Mouse (Mus musculus): ENCODE measurements at regions not wholly inside any gene's neighbourhood (a gene's known extent, or its start where the extent isn't known, plus 50 kb on each side); places are given as distances from the start of the nearest gene placed in this dataset.

DNA sequence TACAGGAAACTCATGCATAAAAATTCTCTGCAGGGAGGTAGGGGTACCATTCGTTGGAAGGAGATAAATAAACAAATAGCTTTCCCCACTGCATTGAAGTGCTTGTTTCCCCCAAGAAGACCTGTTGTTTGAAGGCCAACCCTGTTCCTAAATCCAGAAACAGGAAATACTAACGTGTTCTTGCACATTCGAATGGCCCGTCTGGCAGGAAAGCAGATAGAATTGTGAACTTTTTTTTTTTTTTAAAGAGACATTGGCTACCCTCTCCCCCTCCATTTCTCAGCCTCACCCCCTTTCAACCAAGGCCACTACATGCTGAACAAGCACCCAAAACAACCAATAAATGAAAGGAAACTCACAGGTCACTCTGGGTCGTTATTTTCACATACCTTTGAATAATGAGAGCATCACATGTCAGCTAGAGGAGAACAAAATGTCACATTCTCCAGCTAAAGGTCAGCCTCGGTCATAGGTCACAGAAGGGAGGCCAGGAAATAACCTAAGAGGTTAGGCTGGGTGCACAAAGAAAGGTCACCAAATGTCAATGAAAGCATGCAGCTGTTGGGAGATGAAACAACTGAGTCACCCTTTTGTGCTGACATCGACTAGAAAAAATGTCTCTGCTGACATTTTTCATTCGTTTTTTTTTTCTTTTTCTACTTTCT is 250.8 kb upstream of the Usp25 start:
- Histone ChIP-seq H3K9me3 (ENCODE audit: control insufficient read depth, low read length) (no peaks in the 10 kb centered on the region), H3K4me1 (replicated peaks; ENCODE audit: control insufficient read depth, insufficient read depth, low read length) (peaks cover 7% of the 10 kb centered on the region; the same call in 1 of the 2 replicates), H3K9ac (ENCODE audit: low read length) (no peak overlapping the region), H3K4me2 (ENCODE audit: low read depth, low read length) (no peak overlapping the region), H3K27ac (ENCODE audit: low read length) (no peak overlapping the region), H3K4me3 (ENCODE audit: low read length) (no peak overlapping the region), H3K27me3 (ENCODE audit: control insufficient read depth, insufficient read depth, low read depth, low read length) (no peaks in the 10 kb centered on the region), H3K36me3 (ENCODE audit: control insufficient read depth, insufficient read depth, low read length) (no peaks in the 10 kb centered on the region)
- no peak for ATAC-seq (ENCODE audit: low read depth)
- 21% methylated on average over 8 of the region's 8 CpGs for WGBS

DNA sequence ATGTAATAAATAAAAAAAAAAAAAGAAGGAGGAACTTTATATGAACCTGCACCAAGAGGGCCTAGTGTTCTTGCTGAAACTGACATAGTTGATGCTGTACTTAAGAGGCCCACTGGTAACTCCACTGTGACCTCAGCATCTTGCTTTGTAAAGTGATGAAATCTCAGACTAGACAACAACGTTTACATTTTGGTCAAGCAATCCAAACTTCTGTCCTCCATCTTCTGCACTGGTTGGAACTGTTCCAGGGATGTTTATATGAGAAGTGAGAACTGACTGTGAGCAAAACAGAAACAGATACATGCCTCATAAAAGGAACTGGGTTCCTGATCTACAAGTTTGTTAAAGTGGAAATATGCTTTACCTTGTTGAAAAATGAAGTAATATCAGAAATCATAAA is 251.7 kb upstream of the Usp25 start:
- H3K27me3 ChIP-seq (ENCODE audit: control insufficient read depth, insufficient read depth, low read depth, low read length) = no peaks in the 10 kb centered on the region
- ATAC-seq (ENCODE audit: low read depth) = peak; percentile 20; the same call in 1 of the 2 replicates
- H3K27ac ChIP-seq (ENCODE audit: low read length) = no peak overlapping the region
- peaks cover 7% of the 10 kb centered on the region; the same call in 1 of the 2 replicates for H3K4me1 ChIP-seq (replicated peaks; ENCODE audit: control insufficient read depth, insufficient read depth, low read length)
- H3K9me3 ChIP-seq (ENCODE audit: control insufficient read depth, low read length) = no peaks in the 10 kb centered on the region
- H3K4me3 ChIP-seq (ENCODE audit: low read length) = no peak overlapping the region
- H3K9ac ChIP-seq (ENCODE audit: low read length) = no peak overlapping the region
- WGBS = 22% methylated on average over 1 of the region's 1 CpGs
- no peak overlapping the region for H3K4me2 ChIP-seq (ENCODE audit: low read depth, low read length)
- no peaks in the 10 kb centered on the region for H3K36me3 ChIP-seq (ENCODE audit: control insufficient read depth, insufficient read depth, low read length)

DNA sequence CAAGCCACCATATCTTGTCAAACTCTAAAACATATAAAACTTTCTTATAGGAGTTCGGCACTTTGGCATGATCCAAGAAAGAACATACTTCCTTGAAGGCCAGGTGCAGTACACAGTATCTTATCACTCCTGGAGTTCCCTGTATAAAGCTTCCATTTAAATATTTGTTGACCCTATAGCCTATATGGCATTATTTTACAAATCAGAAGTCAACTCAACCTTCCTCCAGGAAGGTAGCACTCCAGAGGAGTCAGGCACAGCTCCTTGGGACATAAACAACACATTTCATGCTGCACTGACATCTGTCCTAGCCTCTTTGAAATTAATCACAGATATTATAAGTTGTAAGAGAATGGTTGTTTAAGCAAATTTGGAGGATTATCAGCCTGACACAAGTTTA is 252.5 kb upstream of the Usp25 start:
- H3K36me3 ChIP-seq (ENCODE audit: control insufficient read depth, insufficient read depth, low read length) = no peaks in the 10 kb centered on the region
- peaks cover 5% of the 10 kb centered on the region; the same call in 1 of the 2 replicates for H3K4me1 ChIP-seq (replicated peaks; ENCODE audit: control insufficient read depth, insufficient read depth, low read length)
- no peaks in the 10 kb centered on the region for H3K9me3 ChIP-seq (ENCODE audit: control insufficient read depth, low read length)
- no peak overlapping the region for H3K4me3 ChIP-seq (ENCODE audit: low read length)
- H3K4me2 ChIP-seq (ENCODE audit: low read depth, low read length) = no peak overlapping the region
- WGBS = 67% methylated on average over 1 of the region's 1 CpGs
- ATAC-seq (ENCODE audit: low read depth) = no peak
- H3K9ac ChIP-seq (ENCODE audit: low read length) = no peak overlapping the region
- H3K27me3 ChIP-seq (ENCODE audit: control insufficient read depth, insufficient read depth, low read depth, low read length) = no peaks in the 10 kb centered on the region
- no peak overlapping the region for H3K27ac ChIP-seq (ENCODE audit: low read length)

GRCm38 (mm10) chr16:76754871-76755270 is 258.6 kb upstream of the Usp25 start:
- 0 out of 2 replicates have a peak, but pooled peaks cover 2% of the 10 kb centered on the region for H3K4me1 ChIP-seq (replicated peaks; ENCODE audit: control insufficient read depth, insufficient read depth, low read length)
- H3K27ac ChIP-seq (ENCODE audit: low read length) = no peak overlapping the region
- H3K36me3 ChIP-seq (ENCODE audit: control insufficient read depth, insufficient read depth, low read length) = no peaks in the 10 kb centered on the region
- no peak overlapping the region for H3K4me3 ChIP-seq (ENCODE audit: low read length)
- H3K9me3 ChIP-seq (ENCODE audit: control insufficient read depth, low read length) = no peaks in the 10 kb centered on the region
- 15% methylated on average over 3 of the region's 3 CpGs for WGBS
- peak; percentile 51; the same call in 1 of the 2 replicates for ATAC-seq (ENCODE audit: low read depth)
- H3K9ac ChIP-seq (ENCODE audit: low read length) = no peak overlapping the region
- H3K4me2 ChIP-seq (ENCODE audit: low read depth, low read length) = no peak overlapping the region
- no peaks in the 10 kb centered on the region for H3K27me3 ChIP-seq (ENCODE audit: control insufficient read depth, insufficient read depth, low read depth, low read length)

GRCm38 (mm10) chr16:76746385-76746784 is 267.1 kb upstream of the Usp25 start:
- Histone ChIP-seq H3K27ac (ENCODE audit: low read length) (no peak overlapping the region), H3K4me2 (ENCODE audit: low read depth, low read length) (no peak overlapping the region), H3K27me3 (ENCODE audit: control insufficient read depth, insufficient read depth, low read depth, low read length) (no peaks in the 10 kb centered on the region), H3K4me3 (ENCODE audit: low read length) (no peak overlapping the region), H3K9ac (ENCODE audit: low read length) (no peak overlapping the region), H3K9me3 (ENCODE audit: control insufficient read depth, low read length) (peaks cover 3% of the 10 kb centered on the region; the same call in 1 of the 2 replicates), H3K4me1 (replicated peaks; ENCODE audit: control insufficient read depth, insufficient read depth, low read length) (no peaks in the 10 kb centered on the region), H3K36me3 (ENCODE audit: control insufficient read depth, insufficient read depth, low read length) (no peaks in the 10 kb centered on the region)
- 89% methylated on average over 3 of the region's 3 CpGs for WGBS
- no peak for ATAC-seq (ENCODE audit: low read depth)

GRCm38 (mm10) chr16:76741141-76741540 is 272.4 kb upstream of the Usp25 start:
- H3K27ac ChIP-seq (ENCODE audit: low read length) = no peak overlapping the region
- no peak overlapping the region for H3K9ac ChIP-seq (ENCODE audit: low read length)
- H3K36me3 ChIP-seq (ENCODE audit: control insufficient read depth, insufficient read depth, low read length) = no peaks in the 10 kb centered on the region
- H3K9me3 ChIP-seq (ENCODE audit: control insufficient read depth, low read length) = no peaks in the 10 kb centered on the region
- no peaks in the 10 kb centered on the region for H3K27me3 ChIP-seq (ENCODE audit: control insufficient read depth, insufficient read depth, low read depth, low read length)
- ATAC-seq (ENCODE audit: low read depth) = no peak
- no peak overlapping the region for H3K4me3 ChIP-seq (ENCODE audit: low read length)
- H3K4me1 ChIP-seq (replicated peaks; ENCODE audit: control insufficient read depth, insufficient read depth, low read length) = no peaks in the 10 kb centered on the region
- WGBS = 62% methylated on average over 3 of the region's 3 CpGs
- no peak overlapping the region for H3K4me2 ChIP-seq (ENCODE audit: low read depth, low read length)

- Histone ChIP-seq H3K36me3 (ENCODE audit: control insufficient read depth, insufficient read depth, low read length) (no peaks in the 10 kb centered on the region), H3K9me3 (ENCODE audit: control insufficient read depth, low read length) (no peaks in the 10 kb centered on the region), H3K4me2 (ENCODE audit: low read depth, low read length) (no peak overlapping the region), H3K4me3 (ENCODE audit: low read length) (no peak overlapping the region), H3K27ac (ENCODE audit: low read length) (no peak overlapping the region), H3K4me1 (replicated peaks; ENCODE audit: control insufficient read depth, insufficient read depth, low read length) (no peaks in the 10 kb centered on the region), H3K9ac (ENCODE audit: low read length) (no peak overlapping the region), H3K27me3 (ENCODE audit: control insufficient read depth, insufficient read depth, low read depth, low read length) (no peaks in the 10 kb centered on the region)
- ATAC-seq (ENCODE audit: low read depth) = no peak
- WGBS = 63% methylated on average over 4 of the region's 4 CpGs
Measured at GRCm38 (mm10) chr16:76725991-76726390, 287.5 kb upstream of the Usp25 start.

GRCm38 (mm10) chr16:76725271-76725670 is 288.2 kb upstream of the Usp25 start:
- Histone ChIP-seq H3K4me2 (ENCODE audit: low read depth, low read length) (no peak overlapping the region), H3K4me3 (ENCODE audit: low read length) (no peak overlapping the region), H3K9me3 (ENCODE audit: control insufficient read depth, low read length) (no peaks in the 10 kb centered on the region), H3K4me1 (replicated peaks; ENCODE audit: control insufficient read depth, insufficient read depth, low read length) (no peaks in the 10 kb centered on the region), H3K36me3 (ENCODE audit: control insufficient read depth, insufficient read depth, low read length) (no peaks in the 10 kb centered on the region), H3K27ac (ENCODE audit: low read length) (no peak overlapping the region), H3K9ac (ENCODE audit: low read length) (no peak overlapping the region), H3K27me3 (ENCODE audit: control insufficient read depth, insufficient read depth, low read depth, low read length) (no peaks in the 10 kb centered on the region)
- no peak for ATAC-seq (ENCODE audit: low read depth)
- WGBS = 29% methylated on average over 8 of the region's 8 CpGs

DNA sequence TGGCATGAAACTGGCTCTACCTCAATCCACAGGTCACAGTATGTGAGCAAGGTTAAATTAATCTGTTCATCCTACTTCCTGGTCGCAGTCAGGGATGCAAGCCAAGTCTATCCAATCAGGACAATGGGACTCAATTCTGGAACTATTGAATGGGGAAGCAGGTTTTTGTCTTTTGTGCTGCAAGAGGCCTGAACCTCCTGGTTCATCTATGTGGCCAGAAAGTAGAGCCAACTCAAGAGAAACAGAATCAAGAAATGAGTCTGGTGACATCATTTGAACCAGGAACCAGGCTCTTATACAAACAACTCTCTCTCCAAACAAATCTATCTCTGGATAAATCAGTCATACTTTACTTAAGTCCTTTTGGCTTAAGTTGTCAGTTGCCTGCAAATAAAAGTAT is 294.7 kb upstream of the Usp25 start:
- Histone ChIP-seq H3K27ac (ENCODE audit: low read length) (no peak overlapping the region), H3K36me3 (ENCODE audit: control insufficient read depth, insufficient read depth, low read length) (no peaks in the 10 kb centered on the region), H3K9me3 (ENCODE audit: control insufficient read depth, low read length) (no peaks in the 10 kb centered on the region), H3K4me3 (ENCODE audit: low read length) (no peak overlapping the region), H3K27me3 (ENCODE audit: control insufficient read depth, insufficient read depth, low read depth, low read length) (no peaks in the 10 kb centered on the region), H3K9ac (ENCODE audit: low read length) (no peak overlapping the region), H3K4me1 (replicated peaks; ENCODE audit: control insufficient read depth, insufficient read depth, low read length) (no peaks in the 10 kb centered on the region), H3K4me2 (ENCODE audit: low read depth, low read length) (no peak overlapping the region)
- 85% methylated on average over 1 of the region's 1 CpGs for WGBS
- no peak for ATAC-seq (ENCODE audit: low read depth)

GRCm38 (mm10) chr16:76718147-76718546 is 295.4 kb upstream of the Usp25 start:
- Histone ChIP-seq H3K9me3 (ENCODE audit: control insufficient read depth, low read length) (no peaks in the 10 kb centered on the region), H3K4me1 (replicated peaks; ENCODE audit: control insufficient read depth, insufficient read depth, low read length) (no peaks in the 10 kb centered on the region), H3K27me3 (ENCODE audit: control insufficient read depth, insufficient read depth, low read depth, low read length) (no peaks in the 10 kb centered on the region), H3K36me3 (ENCODE audit: control insufficient read depth, insufficient read depth, low read length) (no peaks in the 10 kb centered on the region), H3K27ac (ENCODE audit: low read length) (no peak overlapping the region), H3K9ac (ENCODE audit: low read length) (no peak overlapping the region), H3K4me2 (ENCODE audit: low read depth, low read length) (no peak overlapping the region), H3K4me3 (ENCODE audit: low read length) (no peak overlapping the region)
- WGBS = 88% methylated on average over 1 of the region's 1 CpGs
- no peak for ATAC-seq (ENCODE audit: low read depth)

Measured in lung, embryonic 16.5 days (tissue).